Mouse (Mus musculus) activated CD4-positive, CD25-positive, alpha-beta regulatory T cell, adult 4 months (primary cell): ENCODE results near the gene Hsd17b2. TPM values are rescaled to one million over a fixed set of nuclear protein-coding genes. Genes with fewer than 3 reads are reported as not detected.

Source experiments
- ATAC-seq: one replicate; pipeline ENCODE4 v1.8.0; 2017
- polyA plus RNA-seq, 2 experiments: library from polyadenylated mRNA; unstranded; fragments of 100-300 nt; shearing (Covaris generic); gene quantifications; one replicate each; pipeline ENCODE4 v1.2.1; 2017

Gene Hsd17b2
- polyA plus RNA-seq, result not detected

DNA sequence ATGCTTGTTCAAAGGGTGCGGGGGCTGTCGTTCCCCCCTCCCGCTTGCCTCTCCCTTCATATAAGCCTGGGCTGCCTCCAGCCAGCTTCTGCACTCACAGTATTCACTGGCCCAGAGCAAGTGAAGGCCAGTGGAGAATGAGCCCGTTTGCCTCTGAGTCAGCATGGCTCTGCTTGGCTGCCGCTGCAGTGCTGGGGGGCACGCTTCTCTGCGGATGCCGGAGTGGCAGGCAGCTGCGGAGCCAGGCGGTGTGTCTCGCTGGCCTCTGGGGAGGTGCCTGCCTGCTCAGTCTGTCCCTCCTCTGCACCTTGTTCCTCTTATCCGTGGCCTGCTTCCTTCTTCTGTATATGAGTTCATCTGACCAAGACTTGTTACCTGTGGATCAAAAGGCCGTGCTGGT lies at the start of gene Hsd17b2:
Gene Hsd17b2 (plus strand): TSS at position 46 of the 400 bp plus-strand sequence.
- ATAC-seq, result no peak

DNA sequence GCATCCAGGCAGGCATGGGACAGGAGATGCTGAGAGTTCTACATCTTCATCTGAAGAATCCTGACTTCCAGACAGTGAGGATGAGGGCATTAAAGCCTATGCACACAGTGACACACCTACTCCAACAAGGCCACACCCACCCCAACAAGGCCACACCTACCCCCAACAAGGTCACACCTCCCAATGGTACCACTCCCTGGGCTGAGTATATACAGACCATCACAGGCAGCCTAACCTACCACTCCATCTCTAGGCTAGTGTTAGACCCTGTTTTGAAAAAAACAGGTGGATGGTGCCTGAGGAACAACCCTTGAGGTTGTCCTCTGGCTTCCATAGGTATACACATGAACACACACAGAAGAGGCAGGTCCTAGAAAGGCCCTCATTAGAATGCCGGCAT lies 49.4 kb upstream of the Hsd17b2 start:
- ATAC-seq, result no peak

DNA sequence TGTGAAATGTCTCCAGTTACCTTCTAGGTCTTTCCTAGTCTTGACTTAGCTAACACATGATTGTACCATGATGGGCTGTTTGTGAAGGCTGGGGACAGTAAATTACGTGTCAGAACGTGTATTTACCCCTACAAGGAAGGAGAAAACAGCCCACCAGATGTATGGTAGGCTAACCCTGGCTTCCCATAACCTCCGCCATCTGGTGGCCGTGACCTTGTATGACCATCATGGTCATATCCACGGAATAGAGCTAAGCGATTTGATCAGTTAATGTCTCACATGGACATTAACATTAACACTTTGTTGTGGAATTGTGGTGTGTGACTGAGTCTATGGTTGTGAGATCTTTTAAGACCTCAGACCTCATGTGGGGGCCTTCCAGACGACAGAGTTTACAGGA lies 42.7 kb upstream of the Hsd17b2 start:
- no peak for ATAC-seq

DNA sequence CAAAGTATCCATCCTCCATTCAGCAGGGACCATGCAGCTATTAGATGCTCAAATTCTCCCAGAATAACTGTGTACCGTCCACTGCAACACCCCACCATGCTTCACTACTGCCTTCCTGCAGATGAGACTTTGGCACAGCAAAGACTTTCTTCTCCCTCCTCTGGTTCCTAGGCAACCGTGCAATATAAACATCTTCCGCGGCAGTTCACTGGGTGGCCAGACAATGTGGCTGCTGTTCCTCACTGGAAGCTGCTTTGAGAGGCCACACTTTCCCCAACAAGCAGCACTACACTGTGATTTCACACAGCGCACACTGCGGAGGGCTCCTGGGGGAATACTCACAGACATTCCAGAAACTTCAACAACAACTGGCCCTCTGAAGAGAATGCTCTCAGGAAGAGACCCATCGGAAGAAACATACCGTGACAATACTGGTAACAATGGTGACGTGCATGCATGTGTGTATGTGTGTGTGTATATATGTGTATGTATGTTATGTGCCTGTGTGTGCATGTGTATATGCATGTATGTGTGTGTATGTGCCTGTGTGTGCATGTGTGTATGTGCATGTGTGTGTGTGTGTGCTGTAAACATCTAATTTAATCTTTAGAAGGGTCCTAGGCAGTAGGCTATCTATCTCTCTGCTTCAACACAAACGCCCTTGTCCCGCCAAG lies 41.2 kb upstream of the Hsd17b2 start:
- ATAC-seq, result no peak

DNA sequence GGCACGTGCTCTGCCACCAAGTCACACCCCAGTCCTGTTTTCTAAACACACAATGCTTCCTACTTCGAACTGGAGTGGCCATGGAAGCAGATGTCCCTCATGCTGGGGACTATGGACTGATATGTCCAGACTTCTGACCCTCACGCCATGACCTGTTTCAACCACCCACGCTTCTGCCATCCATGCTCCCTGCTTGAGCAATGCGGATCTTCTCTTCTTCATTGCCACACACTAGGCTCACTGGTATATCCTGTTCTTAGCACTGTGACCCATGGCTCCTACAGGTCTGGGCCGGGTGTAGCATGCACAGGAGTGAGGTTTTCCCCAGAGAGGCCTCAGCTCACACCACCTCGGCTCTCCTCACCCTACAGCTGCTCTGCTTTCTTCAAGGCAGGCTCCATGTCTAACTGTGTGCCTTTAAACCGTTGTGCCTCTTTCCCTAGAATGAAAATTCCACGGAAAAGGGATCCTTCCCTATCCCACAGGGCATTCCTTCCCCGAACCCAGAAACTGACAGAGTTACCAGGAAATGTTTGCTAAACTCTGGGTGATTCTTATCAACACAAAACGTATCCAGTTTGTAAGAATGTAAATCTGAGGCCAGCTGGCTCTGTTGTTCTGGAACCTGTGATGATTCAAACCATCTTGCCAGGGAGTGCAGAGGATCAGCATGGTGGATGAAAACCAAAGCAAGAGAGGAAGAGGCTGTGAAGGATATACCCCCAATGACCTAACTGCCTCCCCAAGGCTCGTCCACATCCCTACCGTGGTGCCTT lies 34.2 kb upstream of the Hsd17b2 start:
- no peak for ATAC-seq

DNA sequence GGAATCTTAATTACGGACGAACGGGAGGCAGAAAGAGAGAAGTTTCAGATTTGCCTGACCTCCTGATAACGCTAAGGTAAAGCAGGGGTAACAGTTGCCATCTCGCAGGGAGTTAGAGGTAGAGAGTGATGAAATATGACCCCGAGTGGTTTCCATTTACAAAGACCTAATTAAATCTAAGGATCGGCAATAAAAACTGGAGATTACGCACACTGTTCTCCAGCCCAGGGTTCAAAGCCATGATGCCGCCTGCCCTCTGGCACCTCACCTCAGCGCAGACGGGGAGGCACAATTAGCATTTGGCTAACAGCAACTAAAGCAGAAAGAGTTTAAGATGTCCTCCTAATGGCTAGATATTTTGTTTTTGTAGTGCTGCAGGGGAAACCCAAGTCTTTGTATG lies 31.2 kb upstream of the Hsd17b2 start:
- no peak for ATAC-seq

DNA sequence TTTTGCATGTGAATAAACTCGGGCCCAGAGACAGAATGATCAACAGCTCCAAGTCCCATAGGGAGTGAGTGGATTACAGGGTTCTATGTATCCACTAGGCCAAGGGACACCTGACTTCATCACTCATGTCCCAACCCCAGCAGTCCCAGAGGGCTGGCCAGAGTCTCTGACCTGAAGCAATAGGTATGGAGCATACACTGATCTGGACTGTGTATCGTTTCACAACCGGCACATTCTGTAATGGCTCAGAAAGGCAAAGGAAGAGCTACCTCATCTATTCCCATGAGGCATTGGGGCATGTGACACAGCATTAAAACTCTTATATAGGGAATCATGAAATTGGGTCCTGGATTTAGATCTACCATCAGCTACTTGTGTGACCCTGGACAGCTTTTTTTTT lies 29.1 kb upstream of the Hsd17b2 start:
- no peak for ATAC-seq

DNA sequence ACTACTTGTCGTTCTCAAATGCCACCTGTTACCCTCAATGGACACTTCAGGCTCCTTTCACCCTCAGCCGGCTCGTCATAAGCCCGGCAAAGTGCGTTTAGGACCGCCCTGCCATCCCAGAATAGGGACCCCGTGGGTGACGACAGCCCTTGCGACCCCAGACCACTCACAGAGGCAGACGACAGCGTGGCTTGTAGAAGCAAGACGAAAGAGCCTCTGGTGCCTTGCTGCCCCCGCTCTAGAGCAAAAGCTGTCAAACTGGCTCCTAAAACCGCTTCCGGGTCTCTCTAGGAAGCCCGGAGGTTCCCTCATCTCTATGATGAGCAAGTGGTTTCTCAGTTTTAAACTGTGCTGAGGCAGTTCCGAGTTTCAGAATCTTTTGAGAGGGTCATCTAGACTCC lies 28.3 kb upstream of the Hsd17b2 start, which contains the start of gene Sdr42e1:
Gene Sdr42e1 (minus strand): TSS at position 260 of the 401 bp plus-strand sequence.
- ATAC-seq, result peak; percentile 86

DNA sequence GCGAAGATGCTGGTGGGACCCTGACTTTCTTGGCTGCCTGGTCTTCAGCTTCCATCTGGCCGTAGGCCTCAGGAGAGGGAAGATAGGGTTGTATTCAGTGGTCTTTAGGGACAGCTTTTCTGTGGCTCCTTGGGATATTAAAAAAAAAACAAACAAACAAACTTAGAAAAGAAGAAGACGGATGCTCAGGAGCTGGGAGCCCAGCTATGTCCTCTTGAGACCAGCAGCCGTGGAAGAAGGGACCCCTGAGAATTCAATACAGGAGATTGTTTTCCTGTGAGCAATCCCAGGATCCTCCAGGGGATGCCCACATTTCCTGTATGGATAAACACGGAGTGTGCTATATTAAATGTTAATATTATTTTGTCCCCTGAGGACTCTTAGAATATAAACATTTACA lies 26.5 kb upstream of the Hsd17b2 start:
- no peak for ATAC-seq

DNA sequence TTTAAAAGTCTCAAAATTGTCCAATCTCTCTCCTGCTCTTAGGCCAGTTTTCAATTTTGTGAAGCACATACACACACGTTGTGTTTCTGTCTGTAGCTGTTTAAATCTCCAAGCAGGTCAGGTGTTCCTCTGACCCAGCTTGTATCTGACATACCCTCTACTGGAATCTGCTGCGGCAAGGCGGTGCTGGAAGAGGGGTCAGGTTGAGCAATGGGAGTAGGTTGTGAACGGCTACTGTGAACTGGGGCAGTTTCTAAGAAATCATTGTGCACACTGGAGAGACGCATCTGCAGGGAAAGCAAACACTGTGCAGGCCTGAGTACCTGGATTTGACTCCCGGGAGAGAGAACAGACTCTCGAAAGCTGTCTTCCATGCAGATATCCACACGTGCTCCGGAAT lies 25.2 kb upstream of the Hsd17b2 start:
- ATAC-seq, result no peak

DNA sequence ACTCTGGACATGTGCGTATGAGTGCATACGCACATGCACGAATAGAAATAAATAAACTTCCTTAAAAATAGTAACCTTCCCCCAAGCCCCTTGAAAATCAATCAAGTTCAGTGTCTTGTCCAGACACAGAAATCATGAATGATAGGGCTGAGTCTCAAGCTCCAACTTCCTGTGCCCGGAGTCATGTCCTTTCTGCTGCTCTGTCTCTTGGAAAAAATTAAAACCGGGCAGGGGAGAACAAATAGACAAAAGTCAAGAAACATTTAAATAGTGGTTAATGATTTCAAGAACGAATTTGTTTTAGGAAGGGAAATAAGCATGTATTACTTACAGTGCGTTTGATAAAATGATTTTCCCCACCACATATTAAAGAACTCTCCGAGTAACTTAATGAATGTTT lies 24.7 kb upstream of the Hsd17b2 start:
- no peak for ATAC-seq

DNA sequence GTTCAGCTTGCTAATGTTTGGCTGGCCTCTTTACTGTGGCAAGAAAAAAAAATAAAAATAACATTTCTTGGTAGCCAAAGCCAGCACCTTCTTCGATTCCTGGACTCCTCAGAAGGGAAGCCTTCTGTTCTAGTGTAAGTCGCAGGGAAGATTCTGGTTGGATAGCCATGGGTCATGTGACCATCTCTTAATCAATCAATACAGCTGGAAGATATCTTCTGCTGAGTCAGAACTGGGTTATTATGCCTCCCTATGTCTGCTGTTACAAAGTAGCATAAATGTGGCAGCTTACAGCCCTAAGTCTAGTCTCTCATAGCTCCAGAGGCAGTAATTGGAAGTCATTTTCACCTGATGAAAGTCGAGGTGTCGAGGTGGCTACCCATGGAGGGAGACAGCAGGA lies 23.1 kb upstream of the Hsd17b2 start:
- no peak for ATAC-seq

DNA sequence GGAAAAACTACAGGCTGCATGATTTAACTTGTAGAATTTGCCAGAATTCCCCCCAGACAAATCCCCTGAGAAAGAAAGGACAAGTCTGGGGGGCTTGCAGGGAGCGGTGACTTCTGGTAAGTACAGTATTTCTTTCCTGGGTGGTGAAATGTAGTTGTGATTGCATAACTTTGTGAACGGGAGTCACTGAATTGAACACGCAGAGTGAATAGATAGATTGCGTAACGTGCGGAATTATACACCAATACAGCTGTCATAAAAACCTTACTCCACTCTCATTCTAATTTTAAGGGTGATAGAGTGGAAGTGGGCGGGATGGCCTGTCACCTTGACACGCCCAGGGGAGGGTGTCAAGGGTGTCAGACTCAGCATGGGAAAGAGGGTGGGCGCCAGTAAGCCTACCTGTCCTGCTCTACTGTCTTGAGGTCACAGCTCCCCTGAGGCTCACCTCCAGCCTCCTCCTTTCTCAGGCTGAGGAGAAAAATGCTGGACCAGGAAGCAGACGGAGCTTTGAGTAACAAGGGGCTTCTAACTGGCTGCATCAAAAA lies 17.7 kb upstream of the Hsd17b2 start:
- ATAC-seq, result no peak

DNA sequence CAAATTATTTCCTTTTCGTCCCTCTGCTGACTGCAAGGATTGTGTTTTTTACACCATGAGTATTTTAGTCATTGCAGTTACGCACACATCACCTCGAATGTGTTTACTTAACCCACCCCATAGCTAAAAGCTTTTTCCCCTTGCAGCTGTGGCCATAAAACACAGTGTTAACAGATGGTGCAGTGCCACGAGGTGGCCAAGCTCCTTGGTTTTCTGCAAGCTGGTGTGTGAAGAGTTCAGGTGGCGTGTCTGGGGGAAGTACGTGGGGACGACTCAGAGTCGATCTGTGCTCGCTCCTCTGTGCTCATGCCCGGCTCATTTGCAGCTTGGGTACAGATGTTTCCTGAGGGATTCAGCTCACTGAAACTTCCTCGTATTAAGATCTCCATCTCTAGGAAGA lies 17.2 kb upstream of the Hsd17b2 start:
- no peak for ATAC-seq

DNA sequence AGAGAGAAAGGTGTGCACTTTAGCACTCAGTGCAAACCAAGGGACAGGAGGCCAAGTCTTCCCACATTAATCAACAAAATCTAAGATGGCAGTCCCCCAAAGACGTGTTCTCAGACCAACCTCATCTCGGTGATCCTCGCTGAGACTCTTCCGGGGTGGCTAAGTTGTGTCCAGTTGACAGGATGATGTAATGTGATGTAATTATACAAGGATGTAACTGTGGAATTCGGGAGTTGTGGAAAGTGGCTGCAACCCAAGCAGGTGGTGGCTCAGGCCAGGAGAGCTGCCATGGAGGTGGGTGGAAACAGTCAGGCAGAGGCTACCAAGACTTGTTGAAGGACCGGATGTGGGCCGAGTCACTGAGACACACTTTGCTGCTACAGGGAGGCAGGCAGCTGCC lies 13.8 kb upstream of the Hsd17b2 start:
- no peak for ATAC-seq

DNA sequence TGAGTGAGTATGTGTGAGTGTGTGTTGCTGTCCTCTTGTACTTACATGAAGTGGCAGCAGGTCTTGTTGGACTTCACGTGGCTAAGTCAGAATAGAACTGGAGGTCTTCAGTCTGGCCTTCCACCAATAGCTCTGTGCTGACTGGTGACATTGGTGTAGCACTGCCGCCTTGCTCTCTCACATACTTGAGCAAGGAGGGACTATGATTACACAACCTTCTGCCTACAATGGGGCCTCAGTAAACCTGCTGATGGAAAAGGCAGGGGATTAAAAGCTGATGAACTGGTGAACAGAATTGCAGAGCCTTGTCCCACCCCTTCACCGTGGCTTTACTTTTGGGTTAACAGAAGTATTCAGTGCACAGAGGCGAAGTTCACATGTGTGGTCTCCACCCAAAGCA lies 9.6 kb upstream of the Hsd17b2 start:
- no peak for ATAC-seq

DNA sequence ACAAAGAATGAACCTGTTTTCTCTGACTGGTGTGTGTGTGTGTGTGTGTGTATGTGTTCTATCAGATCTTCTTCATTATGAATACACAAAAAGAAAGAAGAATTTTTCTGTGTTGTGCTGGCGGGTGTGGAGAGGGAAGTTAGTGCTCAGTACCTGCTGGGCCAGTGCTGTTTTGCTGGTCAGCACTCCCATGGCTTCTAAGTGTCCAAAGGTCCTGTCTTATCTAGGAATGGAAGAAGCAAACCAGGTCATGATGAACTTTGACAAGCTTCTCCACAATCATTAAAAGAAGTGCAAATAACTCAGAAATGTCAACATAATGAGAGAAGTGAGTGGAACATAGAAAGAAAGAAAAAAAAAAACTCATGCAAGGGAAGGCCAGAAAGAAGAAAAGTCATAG lies 6.1 kb upstream of the Hsd17b2 start:
- ATAC-seq, result no peak

DNA sequence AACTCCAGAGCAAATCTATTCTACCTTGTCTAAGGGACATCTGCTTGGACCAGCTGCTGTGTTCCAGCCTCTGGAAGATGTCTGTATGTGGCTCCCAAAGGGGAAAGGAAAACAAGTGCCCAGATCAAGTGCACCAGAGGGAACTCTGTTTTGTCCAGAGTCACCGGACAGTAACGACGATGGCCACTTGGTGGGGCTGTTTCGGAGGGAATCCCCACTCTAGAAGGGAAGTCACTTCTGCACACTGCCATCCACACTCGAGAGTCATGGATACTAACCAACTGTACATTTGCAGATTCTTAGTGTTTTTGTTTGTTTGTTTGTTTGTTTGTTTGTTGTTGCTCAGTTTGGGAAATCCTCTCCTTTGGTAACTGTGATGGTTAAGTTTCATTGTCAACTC lies 4.5 kb upstream of the Hsd17b2 start:
- ATAC-seq, result no peak

DNA sequence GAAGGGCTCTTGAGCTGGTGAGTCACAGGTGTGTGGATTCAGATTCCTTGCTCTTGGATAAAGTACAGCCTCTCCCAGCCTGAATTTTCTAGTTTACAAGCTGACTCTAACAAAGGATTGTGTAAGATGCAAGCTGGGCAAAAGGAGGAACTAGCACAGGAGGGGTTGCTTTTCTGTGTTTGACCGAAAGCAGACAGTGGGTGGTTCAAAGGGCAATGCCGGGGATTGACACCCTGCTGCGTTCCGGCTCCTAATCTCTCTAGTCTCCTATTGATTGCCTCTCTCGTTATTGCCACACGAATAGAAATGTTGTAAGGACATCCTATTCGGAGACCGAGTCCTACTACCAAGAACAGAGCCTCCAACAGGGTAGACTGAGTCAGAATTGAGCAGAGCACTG lies 1.0 kb upstream of the Hsd17b2 start:
- ATAC-seq, result no peak

DNA sequence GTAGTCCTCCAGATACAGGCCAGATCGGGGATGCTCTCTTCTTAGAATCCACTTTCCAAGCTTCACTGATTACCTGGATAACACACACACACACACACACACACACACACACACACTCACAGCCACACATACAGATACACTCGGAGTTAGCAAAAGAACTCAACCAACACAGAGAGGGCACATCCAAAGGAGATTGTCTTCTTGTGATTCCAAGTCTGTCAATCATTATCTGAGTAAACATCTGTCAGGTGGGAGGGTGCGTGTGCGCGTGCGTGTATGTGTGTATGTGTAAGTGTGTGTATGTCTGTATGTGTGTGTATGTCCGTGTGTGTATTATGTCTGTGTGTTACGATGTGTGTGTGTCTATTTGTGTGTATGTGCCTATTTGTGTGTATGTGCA lies 458 bp upstream of the Hsd17b2 start:
- no peak for ATAC-seq

DNA sequence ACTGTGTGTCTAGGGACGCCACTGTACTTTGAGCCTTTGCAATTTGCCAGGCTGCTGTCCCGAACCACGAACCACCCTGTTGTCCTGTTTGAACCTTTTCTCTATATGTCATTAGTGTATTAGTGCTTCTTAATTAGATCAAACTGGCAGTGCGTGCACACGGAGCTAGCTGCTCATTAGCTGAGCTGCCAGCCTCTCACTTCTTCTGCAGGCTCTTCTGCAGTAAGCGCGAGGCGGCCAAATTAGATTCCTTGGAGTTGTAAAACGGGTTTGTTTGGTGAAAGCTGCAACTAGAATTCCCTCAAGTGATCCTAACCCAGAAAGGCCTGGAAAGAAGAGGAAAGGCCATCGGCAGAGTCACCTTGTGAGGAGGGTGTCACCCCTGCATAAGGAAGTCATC lies 997 bp downstream of the Hsd17b2 start:
- ATAC-seq, result no peak

DNA sequence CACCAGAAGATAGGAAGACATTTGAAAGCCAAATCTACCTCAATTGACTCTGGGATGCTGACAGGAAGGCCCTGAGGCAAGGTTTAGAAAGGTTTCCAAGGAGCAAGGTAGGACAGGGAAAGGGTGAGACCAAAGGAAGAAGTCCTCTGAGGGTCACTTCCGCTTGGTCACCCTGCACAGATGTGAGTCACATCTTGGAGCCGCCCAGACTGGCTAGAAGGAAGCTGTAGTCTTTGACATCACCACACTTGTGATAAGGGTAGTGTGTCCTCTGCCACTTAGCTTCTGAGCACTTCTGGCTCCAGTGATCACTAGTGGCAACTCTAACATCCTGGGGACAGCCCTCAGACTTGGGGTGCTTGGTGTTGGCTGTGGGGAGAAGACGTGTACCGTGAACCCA lies 4.4 kb downstream of the Hsd17b2 start:
- no peak for ATAC-seq

DNA sequence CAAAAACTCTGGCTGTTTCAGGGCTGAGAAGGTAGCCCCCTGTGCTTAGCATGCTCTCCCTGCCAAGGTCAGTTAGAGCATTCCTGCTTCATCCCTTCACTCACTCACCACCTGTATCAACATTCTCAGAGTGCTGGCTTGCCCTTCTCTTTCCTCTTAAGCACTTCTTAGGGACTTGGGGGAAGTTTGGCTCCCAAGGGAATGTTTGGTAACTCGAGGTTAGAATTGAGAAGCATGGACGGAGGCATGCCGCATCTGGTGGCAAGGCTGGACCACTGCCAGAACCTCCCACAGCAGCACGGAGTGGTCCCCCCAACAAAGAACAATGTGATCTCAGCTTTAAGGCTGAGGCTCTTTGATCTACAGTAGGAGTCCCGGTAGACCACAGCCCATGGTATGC lies 10.5 kb downstream of the Hsd17b2 start:
- no peak for ATAC-seq

DNA sequence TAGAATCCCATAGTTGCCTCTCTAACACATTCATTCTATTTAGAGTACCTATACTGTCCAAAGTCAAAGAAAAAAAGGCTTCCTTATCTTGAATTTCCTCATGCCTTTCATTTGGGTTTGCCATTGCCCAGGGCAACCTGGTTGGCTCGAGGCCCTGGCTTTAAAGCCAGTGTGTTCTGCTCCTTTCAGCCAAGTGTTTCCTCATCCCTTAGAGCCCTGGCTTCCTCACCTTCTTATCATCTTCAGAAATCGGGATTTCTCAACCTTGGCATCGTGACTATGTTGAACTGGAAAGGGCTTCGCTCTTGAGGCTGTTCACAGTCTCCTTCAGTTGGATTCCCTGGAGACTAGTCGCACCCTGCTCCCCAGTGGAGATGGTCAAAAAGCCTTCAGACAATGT lies 12.9 kb downstream of the Hsd17b2 start:
- no peak for ATAC-seq
